Mouse (Mus musculus) small intestine, adult 2 months (tissue): Measurements from ENCODE around the gene Zfp704.
A peak's percentile ranks its signal among the peaks of the same experiment; 100 is the strongest.

Source experiments
- CTCF ChIP-seq: fragments of 200-500 bp; IDR thresholded peaks from 2 replicates; pipeline ENCODE4 v1.5.1; 2012; ENCODE audit warnings: low read depth, mild to moderate bottlenecking, control low read depth, inconsistent platforms, low read length, moderate library complexity, mixed read lengths; ENCODE audit not compliant: insufficient replicate concordance, insufficient read length; ENCODE audit errors: extremely low read depth
- POLR2A ChIP-seq: fragments of 200-500 bp; IDR thresholded peaks from 2 replicates; pipeline ENCODE4 v1.6.1; 2012; ENCODE audit warnings: low read depth, mild to moderate bottlenecking, control low read depth, inconsistent platforms, low read length, moderate library complexity

GRCm38 (mm10) chr3:9610426-9610825 lies 541 bp upstream of the Zfp704 start:
- TF ChIP-seq CTCF (0 out of 2 replicates have a peak, but pooled peaks have one; percentile 2), POLR2A (no peak)
